Mouse (Mus musculus): ENCODE results near the gene Timeless.
A peak's percentile ranks its signal among the peaks of the same experiment; 100 is the strongest.
"Not testable (repeated sequence)": the region's sequence is repeated elsewhere in the genome, so short reads cannot be mapped to it uniquely, and the experiment has no call there.

The Timeless gene

DNA sequence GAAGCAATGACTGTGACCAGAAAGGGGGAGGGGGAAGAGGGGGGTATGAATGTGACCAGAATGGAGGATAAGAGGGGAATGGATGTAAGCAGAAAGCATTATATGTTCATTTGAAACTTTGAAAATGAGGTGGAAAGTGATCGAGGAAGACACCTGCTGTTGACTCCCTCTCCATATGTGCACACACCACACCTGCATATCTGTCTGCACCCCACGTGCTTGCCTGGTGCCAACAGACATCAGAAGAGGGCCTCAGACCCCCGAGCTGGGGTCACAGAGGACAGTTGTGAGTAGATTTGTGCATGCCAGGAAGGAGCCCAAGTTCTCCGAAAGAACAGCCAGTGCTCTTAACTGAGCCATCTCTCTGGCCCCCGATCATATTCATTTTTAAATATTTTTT, 28.1 kb downstream of the Timeless start:
- DNase-seq = no peak

GRCm38 (mm10) chr10:128260376-128260775, 28.5 kb downstream of the Timeless start:
- DNase-seq = not testable (repeated sequence)

DNA sequence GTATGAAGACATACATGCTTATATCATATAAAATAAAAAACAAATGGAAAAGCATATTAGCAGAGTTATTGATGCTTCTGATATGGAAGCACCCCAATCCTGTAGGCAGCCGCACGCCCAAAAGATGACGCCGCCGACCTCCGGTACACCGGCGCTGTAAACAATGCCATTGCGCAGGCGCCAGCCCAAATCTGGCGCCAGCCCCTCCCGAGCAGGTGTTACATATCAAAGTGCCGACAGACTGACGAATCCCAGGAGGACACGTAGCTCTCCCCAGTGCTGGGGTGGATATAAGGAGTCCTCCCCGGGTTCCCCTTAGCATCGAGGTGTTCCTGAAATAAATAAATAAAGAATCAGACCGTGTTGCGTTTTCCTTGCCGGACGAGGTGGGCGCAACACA, 30.4 kb downstream of the Timeless start:
- DNase-seq = no peak

- no peak for DNase-seq
Observed at GRCm38 (mm10) chr10:128263393-128264310, 31.8 kb downstream of the Timeless start.

GRCm38 (mm10) chr10:128268371-128268770, 36.5 kb downstream of the Timeless start, which contains the start of gene Apof:
Gene Apof (plus strand): TSS chr10:128268671.
- no peak for DNase-seq

GRCm38 (mm10) chr10:128269206-128269910, 37.5 kb downstream of the Timeless start:
- DNase-seq = no peak

GRCm38 (mm10) chr10:128270287-128270841, 38.5 kb downstream of the Timeless start, which contains the start of gene Stat2:
Gene Stat2 (plus strand): TSS chr10:128270559.
- peak; percentile 95 for DNase-seq

GRCm38 (mm10) chr10:128270866-128271265, 39.0 kb downstream of the Timeless start:
- DNase-seq = no peak

DNA sequence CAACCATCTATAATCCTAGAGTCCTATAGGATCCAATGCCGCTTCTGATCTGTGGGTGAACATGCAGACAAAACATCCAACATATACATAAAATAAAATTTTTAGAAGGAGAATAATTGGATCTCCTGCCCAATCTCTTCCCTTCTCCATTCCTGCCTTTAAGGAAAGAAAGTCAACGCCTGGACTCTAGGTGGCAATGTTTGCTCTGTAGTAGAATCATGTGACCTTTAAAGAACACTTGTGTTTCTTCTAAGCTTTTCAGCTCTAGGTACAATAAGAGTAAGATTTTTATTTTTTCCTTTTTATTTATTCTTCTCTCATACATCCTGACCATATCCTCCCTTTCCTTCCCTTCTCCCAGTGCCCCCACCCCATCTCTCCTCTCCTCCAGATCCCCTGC, 40.0 kb downstream of the Timeless start:
- no peak for DNase-seq

- DNase-seq = not testable (repeated sequence)
Observed at GRCm38 (mm10) chr10:128272819-128273439, 41.1 kb downstream of the Timeless start.

DNA sequence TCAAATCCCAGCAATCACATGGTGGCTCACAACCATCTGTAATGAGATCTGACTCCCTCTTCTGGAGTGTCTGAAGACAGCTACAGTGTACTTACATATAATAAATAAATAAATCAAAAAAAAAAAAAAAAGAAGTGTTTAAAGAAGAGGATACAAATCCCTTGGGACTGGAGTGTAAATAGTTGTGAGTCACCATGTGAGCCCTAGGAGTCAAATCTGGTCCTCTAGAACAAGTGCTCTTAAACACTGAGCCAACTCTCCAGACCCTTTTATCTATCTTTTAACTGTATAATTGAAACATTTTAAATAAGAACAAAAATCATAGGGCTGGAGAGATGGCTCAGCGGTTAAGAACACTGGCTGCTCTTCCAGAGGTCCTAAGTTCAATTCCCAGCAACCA, 43.5 kb downstream of the Timeless start:
- DNase-seq = not testable (repeated sequence)

DNA sequence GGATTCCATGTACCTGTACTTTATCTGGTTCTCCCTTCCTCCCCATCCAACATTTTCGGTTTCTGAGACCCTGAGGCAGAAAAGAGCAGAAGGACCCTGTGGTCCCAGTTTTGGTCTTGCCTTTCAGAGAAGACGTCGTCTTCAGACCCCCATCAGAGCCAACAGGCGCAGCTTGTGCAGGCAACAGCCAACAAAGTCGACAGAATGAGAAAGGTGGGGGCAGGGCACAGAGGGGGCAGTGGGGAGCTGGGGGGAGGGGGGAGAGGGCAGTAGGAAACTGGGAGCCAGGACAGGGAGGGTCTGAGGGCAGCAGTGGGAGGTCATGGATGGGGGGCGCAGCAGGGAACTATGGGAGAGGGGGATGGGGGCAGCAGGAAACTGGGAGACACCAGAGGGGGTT, 46.3 kb downstream of the Timeless start:
- no peak for DNase-seq

DNA sequence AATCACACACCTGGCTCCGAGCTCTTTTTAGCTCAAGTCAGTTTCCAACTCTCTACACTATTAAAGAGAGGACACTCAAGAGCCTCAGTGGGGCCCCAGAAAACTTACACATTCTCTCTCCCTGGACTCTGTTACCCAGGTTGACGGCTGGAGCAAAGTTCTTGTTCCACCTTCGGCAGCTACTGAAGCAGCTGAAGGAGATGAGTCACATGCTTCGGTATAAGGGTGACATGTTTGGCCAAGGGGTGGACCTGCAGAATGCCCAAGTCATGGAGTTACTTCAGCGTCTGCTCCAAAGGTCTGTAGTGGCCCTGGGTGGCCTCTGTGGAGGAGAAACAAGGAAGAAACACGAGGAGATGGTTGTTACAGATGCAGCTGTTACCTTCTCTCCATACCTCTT, 49.1 kb downstream of the Timeless start:
- DNase-seq = peak; percentile 13

DNA sequence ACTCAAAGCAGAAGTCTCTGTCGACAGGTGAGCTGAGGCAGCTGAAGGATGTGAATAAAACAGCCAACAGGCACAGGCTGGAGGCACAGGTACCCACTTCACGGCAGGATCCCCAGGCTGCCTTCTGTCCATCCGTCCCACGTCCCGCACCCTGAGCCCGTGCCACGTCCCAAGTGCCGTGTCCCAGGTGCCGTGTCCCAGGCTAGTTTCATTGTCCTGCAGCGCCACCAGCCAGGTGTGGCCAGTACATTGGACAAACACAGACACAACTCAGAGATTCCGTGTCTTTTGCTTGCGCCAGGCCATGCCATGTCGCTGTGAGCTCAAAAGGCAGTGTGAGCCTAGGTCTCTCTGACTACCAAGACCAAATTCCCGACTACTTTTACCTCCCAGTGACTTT, 49.8 kb downstream of the Timeless start:
- peak; percentile 35 for DNase-seq

GRCm38 (mm10) chr10:128282886-128283450, 51.1 kb downstream of the Timeless start:
- DNase-seq = no peak

DNA sequence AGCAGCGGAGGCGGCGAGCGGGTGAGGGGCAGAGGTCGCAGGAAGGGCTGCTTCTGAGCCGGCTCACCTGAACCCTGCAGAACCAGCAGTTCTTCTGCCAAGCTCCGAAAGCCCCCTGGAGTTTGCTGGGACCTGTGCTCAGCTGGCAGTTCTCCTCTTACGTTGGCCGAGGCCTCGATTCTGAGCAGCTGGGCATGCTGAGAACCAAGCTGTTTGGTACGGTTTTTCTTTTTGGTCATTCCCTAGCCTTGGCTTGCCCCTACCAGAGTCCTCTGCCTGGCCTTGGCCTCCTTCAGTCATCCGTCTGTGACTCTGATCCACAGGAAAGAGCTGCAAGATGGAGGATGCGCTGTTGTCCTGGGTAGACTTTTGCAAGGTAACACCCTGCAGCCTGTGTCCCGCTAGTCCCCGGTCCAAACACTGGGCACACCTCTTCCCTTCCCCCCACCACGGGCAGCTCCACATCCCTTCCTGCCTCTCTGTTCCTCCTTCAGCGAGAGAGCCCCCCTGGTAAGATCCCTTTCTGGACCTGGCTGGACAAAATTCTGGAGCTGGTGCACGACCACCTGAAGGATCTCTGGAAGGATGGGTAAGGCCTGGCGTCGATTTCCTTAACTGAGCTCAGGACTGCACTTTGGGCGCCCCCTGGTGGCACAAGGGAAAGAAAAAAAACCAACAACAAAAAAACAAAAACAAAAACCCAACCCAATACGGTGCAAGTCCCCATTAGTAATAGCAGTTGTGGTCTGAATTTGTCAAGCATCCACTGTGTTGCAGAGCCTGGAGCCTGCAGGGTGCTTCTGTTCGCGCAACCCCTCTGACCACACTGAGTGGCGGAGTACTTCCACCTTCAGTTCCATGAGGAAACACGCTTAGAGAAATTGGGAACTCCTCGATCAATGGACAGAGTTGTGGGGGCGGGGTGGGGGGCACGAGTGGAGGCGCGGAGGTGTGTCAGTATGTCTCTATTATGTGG, 52.0 kb downstream of the Timeless start:
- DNase-seq = peak; percentile 96

DNA sequence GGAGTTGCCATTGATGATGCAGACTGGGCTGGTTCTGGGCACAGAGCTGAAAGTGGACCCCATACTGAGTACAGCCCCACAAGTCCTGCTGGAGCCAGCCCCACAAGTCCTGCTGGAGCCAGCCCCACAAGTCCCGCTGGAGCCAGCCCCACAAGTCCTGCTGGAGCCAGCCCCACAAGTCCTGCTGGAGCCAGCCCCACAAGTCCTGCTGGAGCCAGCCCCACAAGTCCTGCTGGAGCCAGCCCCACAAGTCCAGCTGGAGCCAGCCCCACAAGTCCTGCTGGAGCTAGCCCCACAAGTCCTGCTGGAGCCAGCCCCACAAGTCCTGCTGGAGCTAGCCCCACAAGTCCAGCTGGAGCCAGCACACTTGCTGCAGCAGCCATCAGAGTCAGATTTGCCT, 58.7 kb downstream of the Timeless start:
- DNase-seq = not testable (repeated sequence)

GRCm38 (mm10) chr10:128296370-128297090, 64.7 kb downstream of the Timeless start:
- no peak for DNase-seq

GRCm38 (mm10) chr10:128297221-128297620, 65.4 kb downstream of the Timeless start:
- peak; percentile 66 for DNase-seq

DNA sequence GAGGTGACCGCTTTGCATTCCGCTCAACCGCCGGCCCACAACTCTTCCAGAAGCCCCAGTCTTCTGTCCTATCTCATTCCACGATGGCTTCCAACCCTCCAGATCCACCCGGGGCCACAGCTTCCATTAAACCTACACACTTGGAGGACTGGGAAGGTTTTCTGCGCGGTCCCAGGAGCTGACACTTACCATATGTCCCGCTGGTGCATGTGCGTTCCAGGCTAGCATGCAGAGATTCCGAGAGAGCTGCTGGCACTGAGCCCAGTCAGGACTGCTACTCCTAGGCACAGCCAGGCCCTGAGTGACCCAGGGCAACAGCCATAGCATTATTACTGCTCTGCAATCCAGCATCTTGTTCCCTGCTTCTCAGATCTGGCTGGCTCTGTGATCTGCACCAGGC, 65.8 kb downstream of the Timeless start:
- DNase-seq = peak; percentile 66

- DNase-seq = no peak
Observed at GRCm38 (mm10) chr10:128298243-128298642, 66.4 kb downstream of the Timeless start.
